9 mouse cellular contexts compared by ENCODE assay signal in genomic region chr13:45637324-45637723, GRCm38 (mm10).
DNase-seq lines count a peak whose midpoint lies in the region; ATAC-seq and TF ChIP-seq lines count a peak whose summit lies in the region.
"Had no signal": no experiment of that assay in that cellular context is flagged by ENCODE, and none has a peak within 500 bp of the region (broad histone marks: within the 10 kb centered on the region; RNA-seq: fewer than 3 reads in every experiment).

No protein-coding gene starts in this region.

- DNase-seq in forebrain, embryonic 14.5 days (ENCODE audit: low spot score): peak; percentile 33
- DNase-seq in neural tube, embryonic 10.5 days (ENCODE audit: extremely low spot score, low spot score): peak; percentile 38
- no peak for DNase-seq in brain, embryonic 14.5 days (ENCODE audit: low read depth)
- DNase-seq in kidney, postnatal 0 days (ENCODE audit: low spot score): peak; percentile 65
- DNase-seq in retina, postnatal 1 day: peak; percentile 31
- no peak for DNase-seq in layer of hippocampus, adult 18-20 months (ENCODE audit: low spot score in 2 of 2)

- ATAC-seq in forebrain, embryonic 14.5 days: no peak
- ATAC-seq in forebrain, embryonic 16.5 days: no peak
- no peak for ATAC-seq in neural tube, embryonic 15.5 days (ENCODE audit: low FRiP score)
- no peak for ATAC-seq in kidney, postnatal 0 days (replicated peaks; ENCODE audit: low FRiP score, low read depth)

- H3K9ac ChIP-seq in forebrain, embryonic 14.5 days (ENCODE audit: low read length): no peak overlapping the region
- no peak overlapping the region for H3K9ac ChIP-seq in forebrain, embryonic 16.5 days (replicated peaks; ENCODE audit: low read depth, low read length)
- no peak overlapping the region for H3K9ac ChIP-seq in neural tube, embryonic 15.5 days (replicated peaks)
- no peak overlapping the region for H3K9ac ChIP-seq in kidney, postnatal 0 days (ENCODE audit: low read depth, low read length)
- H3K9ac ChIP-seq: neural tube, embryonic 12.5 days had no signal

- H3K4me1 ChIP-seq in forebrain, embryonic 14.5 days (ENCODE audit: control insufficient read depth, insufficient read depth, low read length): no peaks in the 10 kb centered on the region
- H3K4me1 ChIP-seq in forebrain, embryonic 16.5 days (replicated peaks; ENCODE audit: control insufficient read depth, insufficient read depth, low read length): no peaks in the 10 kb centered on the region; the same call in 1 of the 2 replicates
- H3K4me1 ChIP-seq in neural tube, embryonic 15.5 days: no peaks in the 10 kb centered on the region
- 0 out of 2 replicates have a peak, but pooled peaks cover 6% of the 10 kb centered on the region for H3K4me1 ChIP-seq in kidney, postnatal 0 days (replicated peaks; ENCODE audit: insufficient read depth, low read length)
- H3K4me1 ChIP-seq: neural tube, embryonic 12.5 days had no signal

- no peak for TF ChIP-seq POLR2A in brain, embryonic 14.5 days (IDR thresholded peaks at IDR 0.05; ENCODE audit: borderline replicate concordance, extremely low read depth, insufficient read depth, insufficient read length, poor library complexity, severe bottlenecking)

- peak; percentile 70; the same call in 1 of the 2 replicates for TF ChIP-seq CTCF in brain, embryonic 14.5 days (IDR thresholded peaks at IDR 0.05; ENCODE audit: borderline replicate concordance, extremely low read depth, insufficient read depth, insufficient read length)
- peak; percentile 75 for TF ChIP-seq CTCF in kidney, postnatal 0 days (IDR thresholded peaks at IDR 0.05; ENCODE audit: low read depth)

- H3K36me3 ChIP-seq in forebrain, embryonic 14.5 days (ENCODE audit: control insufficient read depth, insufficient read depth, low read length): no peaks in the 10 kb centered on the region
- H3K36me3 ChIP-seq in forebrain, embryonic 16.5 days (ENCODE audit: control insufficient read depth, insufficient read depth): no peaks in the 10 kb centered on the region
- H3K36me3 ChIP-seq in neural tube, embryonic 15.5 days: no peaks in the 10 kb centered on the region
- no peaks in the 10 kb centered on the region for H3K36me3 ChIP-seq in kidney, postnatal 0 days (ENCODE audit: insufficient read depth, low read length)
- H3K36me3 ChIP-seq: neural tube, embryonic 12.5 days had no signal

- no peaks in the 10 kb centered on the region for H3K27me3 ChIP-seq in forebrain, embryonic 14.5 days (replicated peaks; ENCODE audit: control insufficient read depth, insufficient read depth, low read length)
- H3K27me3 ChIP-seq in forebrain, embryonic 16.5 days (replicated peaks; ENCODE audit: control insufficient read depth, insufficient read depth, low read length): no peaks in the 10 kb centered on the region
- H3K27me3 ChIP-seq in neural tube, embryonic 15.5 days (replicated peaks): no peaks in the 10 kb centered on the region
- no peaks in the 10 kb centered on the region for H3K27me3 ChIP-seq in kidney, postnatal 0 days (ENCODE audit: insufficient read depth, low read length)
- H3K27me3 ChIP-seq: neural tube, embryonic 12.5 days had no signal

- no peak overlapping the region for H3K27ac ChIP-seq in forebrain, embryonic 14.5 days (ENCODE audit: low read depth, low read length)
- no peak overlapping the region for H3K27ac ChIP-seq in forebrain, embryonic 16.5 days (ENCODE audit: low read length)
- no peak overlapping the region for H3K27ac ChIP-seq in neural tube, embryonic 15.5 days (replicated peaks)
- H3K27ac ChIP-seq in kidney, postnatal 0 days: no peak overlapping the region
- H3K27ac ChIP-seq: neural tube, embryonic 12.5 days had no signal

- no peak overlapping the region for H3K4me3 ChIP-seq in forebrain, embryonic 14.5 days (ENCODE audit: low read depth, low read length)
- no peak overlapping the region for H3K4me3 ChIP-seq in forebrain, embryonic 16.5 days (replicated peaks; ENCODE audit: low read length)
- H3K4me3 ChIP-seq in neural tube, embryonic 15.5 days (replicated peaks): no peak overlapping the region
- no peak overlapping the region for H3K4me3 ChIP-seq in kidney, postnatal 0 days (replicated peaks; ENCODE audit: low read depth, low read length)
- H3K4me3 ChIP-seq: neural tube, embryonic 12.5 days had no signal

- H3K4me2 ChIP-seq in forebrain, embryonic 14.5 days (ENCODE audit: low read length): no peak overlapping the region
- H3K4me2 ChIP-seq in forebrain, embryonic 16.5 days (ENCODE audit: low read length): no peak overlapping the region
- no peak overlapping the region for H3K4me2 ChIP-seq in neural tube, embryonic 15.5 days
- H3K4me2 ChIP-seq in kidney, postnatal 0 days (ENCODE audit: low read length): no peak overlapping the region
- H3K4me2 ChIP-seq: neural tube, embryonic 12.5 days had no signal

- H3K9me3 ChIP-seq in forebrain, embryonic 14.5 days (replicated peaks; ENCODE audit: control insufficient read depth, low read length): no peaks in the 10 kb centered on the region
- H3K9me3 ChIP-seq in forebrain, embryonic 16.5 days (ENCODE audit: control insufficient read depth, low read length): no peaks in the 10 kb centered on the region
- no peaks in the 10 kb centered on the region for H3K9me3 ChIP-seq in neural tube, embryonic 15.5 days (replicated peaks)
- H3K9me3 ChIP-seq in kidney, postnatal 0 days (replicated peaks; ENCODE audit: low read length): no peaks in the 10 kb centered on the region
- H3K9me3 ChIP-seq: neural tube, embryonic 12.5 days had no signal

- WGBS in forebrain, embryonic 14.5 days: 57% methylated on average over 8 of the region's 8 CpGs
- 52% methylated on average over 8 of the region's 8 CpGs for WGBS in forebrain, embryonic 16.5 days
- WGBS in neural tube, embryonic 15.5 days: 60% methylated on average over 8 of the region's 8 CpGs
- WGBS in kidney, postnatal 0 days: 39% methylated on average over 8 of the region's 8 CpGs

Comparison
In these comparisons a context has a peak if more than half of its experiments do, and no peak if none do; other contexts are left out.
1. DNase-seq: peak in forebrain, embryonic 14.5 days (single experiment), neural tube, embryonic 10.5 days (single experiment), kidney, postnatal 0 days (single experiment) and retina, postnatal 1 day (single experiment); none in brain, embryonic 14.5 days (single experiment) and layer of hippocampus, adult 18-20 months (0 of 2).